8 mouse cellular contexts compared by ENCODE assay signal in genomic region chr3:65958840-65959185, GRCm38 (mm10). TPM values are rescaled to one million over a fixed set of nuclear protein-coding genes. Genes with fewer than 3 reads are reported as not detected.
DNase-seq lines count a peak whose midpoint lies in the region; ATAC-seq and TF ChIP-seq lines count a peak whose summit lies in the region.

No protein-coding gene starts in this region.

- H3K9me3 ChIP-seq in ES-Bruce4 (replicated peaks; ENCODE audit: control insufficient read depth, insufficient read depth, low read length, poor library complexity, severe bottlenecking): no peaks in the 10 kb centered on the region
- H3K9me3 ChIP-seq in forebrain, embryonic 12.5 days: no peaks in the 10 kb centered on the region

- TF ChIP-seq POLR2A in ES-Bruce4 (IDR thresholded peaks at IDR 0.05; ENCODE audit: insufficient read depth, low read length): no peak

- no peaks in the 10 kb centered on the region for H3K27me3 ChIP-seq in ES-Bruce4 (ENCODE audit: control insufficient read depth, insufficient read depth, low read length, poor library complexity, severe bottlenecking)
- H3K27me3 ChIP-seq in forebrain, embryonic 12.5 days: no peaks in the 10 kb centered on the region

- peak overlapping the region; percentile 62 for H3K27ac ChIP-seq in ES-Bruce4 (ENCODE audit: insufficient read depth, low read length)
- peak overlapping the region; percentile 99 for H3K27ac ChIP-seq in forebrain, embryonic 12.5 days

- H3K9ac ChIP-seq in ES-Bruce4 (ENCODE audit: low read depth, poor library complexity, severe bottlenecking): peak overlapping the region; percentile 97
- H3K9ac ChIP-seq in forebrain, embryonic 12.5 days: peak overlapping the region; percentile 99

- WGBS in forebrain, embryonic 12.5 days: 2% methylated on average over 9 of the region's 9 CpGs

- H3K4me3 ChIP-seq in ES-Bruce4 (ENCODE audit: low read depth, low read length): peak overlapping the region; percentile 94
- peak overlapping the region; percentile 98 for H3K4me3 ChIP-seq in forebrain, embryonic 12.5 days (replicated peaks)

- peak; percentile 3; the same call in 1 of the 2 replicates for ATAC-seq in forebrain, embryonic 12.5 days (ENCODE audit: low FRiP score)

- DNase-seq in cerebellum, postnatal 25 days: peak; percentile 28 to 40
- no peak for DNase-seq in cerebellum, adult 8-10 months
- DNase-seq in kidney, postnatal 4 days: peak; percentile 25 to 47
- DNase-seq in neural tube, embryonic 10.5 days (ENCODE audit: extremely low spot score, low spot score): peak; percentile 38
- DNase-seq in ovary, postnatal 36 days (ENCODE audit: low spot score): no peak
- no peak for DNase-seq in Muller cell, postnatal 12 days (ENCODE audit: inconsistent ontology term)

- H3K36me3 ChIP-seq in ES-Bruce4 (ENCODE audit: control insufficient read depth, insufficient read depth, low read length, poor library complexity, severe bottlenecking): peaks cover 28% of the 10 kb centered on the region
- H3K36me3 ChIP-seq in forebrain, embryonic 12.5 days (replicated peaks): peaks cover 20% of the 10 kb centered on the region

- peak overlapping the region; percentile 77 for H3K4me2 ChIP-seq in forebrain, embryonic 12.5 days

- peaks cover 3% of the 10 kb centered on the region for H3K4me1 ChIP-seq in ES-Bruce4 (ENCODE audit: control insufficient read depth, insufficient read depth, low read length)
- H3K4me1 ChIP-seq in forebrain, embryonic 12.5 days: peaks cover 35% of the 10 kb centered on the region

- no peak for TF ChIP-seq EP300 in ES-Bruce4 (IDR thresholded peaks at IDR 0.05; ENCODE audit: insufficient read depth, low read depth, low read length)

- no peak for TF ChIP-seq CTCF in ES-Bruce4 (IDR thresholded peaks at IDR 0.05; ENCODE audit: low read depth, low read length)

RNA-seq across cellular contexts. Expression of gene Ccnl1, which starts 0.8 kb away (rescaled TPM):
- polyA plus RNA-seq in ES-Bruce4 (2011; ENCODE audit: insufficient read depth, insufficient read length, low read depth, missing spikeins): 115 and 117 TPM in 2 replicates
- polyA plus RNA-seq in forebrain, embryonic 12.5 days (2016; fragmentation: Nextera tagmentation; extraction: Ambion mirVana): 126 and 139 TPM in 2 replicates

Comparison
In these comparisons a context has a peak if more than half of its experiments do, and no peak if none do; other contexts are left out.
1. DNase-seq: peak in cerebellum, postnatal 25 days (2 of 2), kidney, postnatal 4 days (2 of 2) and neural tube, embryonic 10.5 days (single experiment); none in cerebellum, adult 8-10 months (single experiment), ovary, postnatal 36 days (single experiment) and Muller cell, postnatal 12 days (single experiment).